Mouse (Mus musculus) heart, embryonic 13.5 days (tissue): ENCODE measurements around the gene Ppfibp2. TPM values are rescaled to one million over a fixed set of nuclear protein-coding genes. Genes with fewer than 3 reads are reported as not detected.

Experiments used
- ATAC-seq: fragments of 200-750 bp; cut with Nextera tagmentation; 2 replicates; pipeline ENCODE4 v1.8.0; 2017; ENCODE audit warnings: moderate TSS enrichment; ENCODE audit not compliant: insufficient number of reproducible peaks, low FRiP score, low TSS enrichment; ENCODE audit errors: extremely low read depth
- H3K27ac ChIP-seq: fragments of 300-500 bp; sonication (generic); replicated peaks from 2 replicates; pipeline ENCODE4 v1.5.1; 2015; ENCODE audit warnings: moderate library complexity, mild to moderate bottlenecking, inconsistent platforms
- H3K27me3 ChIP-seq: fragments of 300-500 bp; sonication (generic); replicated peaks from 2 replicates; pipeline ENCODE4 v1.6.1; 2015; ENCODE audit warnings: mild to moderate bottlenecking, inconsistent platforms
- H3K36me3 ChIP-seq: fragments of 300-500 bp; sonication (generic); 2 replicates; pipeline ENCODE4 v1.6.1; 2015; ENCODE audit warnings: mild to moderate bottlenecking, inconsistent platforms
- H3K4me1 ChIP-seq: fragments of 300-500 bp; sonication (generic); 2 replicates; pipeline ENCODE4 v1.6.1; 2015; ENCODE audit warnings: inconsistent platforms
- H3K4me2 ChIP-seq: fragments of 300-500 bp; sonication (generic); 2 replicates; pipeline ENCODE4 v1.6.1; 2015; ENCODE audit warnings: inconsistent platforms, mild to moderate bottlenecking, moderate library complexity
- H3K4me3 ChIP-seq: fragments of 300-500 bp; sonication (generic); 2 replicates; pipeline ENCODE4 v1.5.1; 2015; ENCODE audit warnings: moderate library complexity, mild to moderate bottlenecking, inconsistent platforms
- H3K9ac ChIP-seq: fragments of 300-500 bp; sonication (generic); 2 replicates; pipeline ENCODE4 v1.6.1; 2015; ENCODE audit warnings: inconsistent platforms, mild to moderate bottlenecking, moderate library complexity
- H3K9me3 ChIP-seq: fragments of 300-500 bp; sonication (generic); 2 replicates; pipeline ENCODE4 v1.6.1; 2016; ENCODE audit warnings: inconsistent platforms
- WGBS: fragments of 180-500 bp; shearing (Covaris S2); methylation state at CpG from one replicate; pipeline ENCODE4 v1.1.7; 2015; ENCODE audit warnings: mixed read lengths; 5-methylcytosine and 5-hydroxymethylcytosine counted together
- polyA plus RNA-seq: library from polyadenylated mRNA; unstranded; fragments of >200 nt; fragmentation: Nextera tagmentation; extraction: Ambion mirVana; gene quantifications from 2 replicates; pipeline ENCODE4 v1.2.1, GENCODE M21; 2015

Ppfibp2 gene
- polyA plus RNA-seq, 1 experiment from 2014 or later: 5.5 TPM

GRCm38 (mm10) chr7:107618028-107618992, 23.3 kb downstream of the Ppfibp2 start:
- H3K9me3 ChIP-seq: no peaks in the 10 kb centered on the region
- H3K27me3 ChIP-seq: no peaks in the 10 kb centered on the region
- no peak for ATAC-seq
- no peak overlapping the region for H3K27ac ChIP-seq
- WGBS: 39% methylated on average over 10 of the region's 11 CpGs
- H3K4me1 ChIP-seq: no peaks in the 10 kb centered on the region
- no peak overlapping the region for H3K4me2 ChIP-seq
- no peak overlapping the region for H3K4me3 ChIP-seq
- H3K36me3 ChIP-seq: no peaks in the 10 kb centered on the region
- H3K9ac ChIP-seq: no peak overlapping the region

GRCm38 (mm10) chr7:107619225-107619624, 24.2 kb downstream of the Ppfibp2 start:
- Histone ChIP-seq H3K4me1 (no peaks in the 10 kb centered on the region), H3K9ac (no peak overlapping the region), H3K27me3 (no peaks in the 10 kb centered on the region), H3K27ac (no peak overlapping the region), H3K4me3 (no peak overlapping the region), H3K36me3 (no peaks in the 10 kb centered on the region), H3K4me2 (no peak overlapping the region), H3K9me3 (no peaks in the 10 kb centered on the region)
- 61% methylated on average over 4 of the region's 4 CpGs for WGBS
- no peak for ATAC-seq

- 68% methylated on average over 3 of the region's 3 CpGs for WGBS
- no peak overlapping the region for H3K9ac ChIP-seq
- no peaks in the 10 kb centered on the region for H3K27me3 ChIP-seq
- H3K36me3 ChIP-seq: no peaks in the 10 kb centered on the region
- no peak overlapping the region for H3K4me3 ChIP-seq
- H3K4me2 ChIP-seq: no peak overlapping the region
- no peak for ATAC-seq
- no peaks in the 10 kb centered on the region for H3K9me3 ChIP-seq
- no peak overlapping the region for H3K27ac ChIP-seq
- H3K4me1 ChIP-seq: no peaks in the 10 kb centered on the region
Measured at GRCm38 (mm10) chr7:107620137-107620536, 25.1 kb downstream of the Ppfibp2 start.

GRCm38 (mm10) chr7:107624432-107624831, 29.4 kb downstream of the Ppfibp2 start:
- ATAC-seq: no peak
- Histone ChIP-seq H3K36me3 (no peaks in the 10 kb centered on the region), H3K27me3 (no peaks in the 10 kb centered on the region), H3K9me3 (no peaks in the 10 kb centered on the region), H3K9ac (no peak overlapping the region), H3K27ac (no peak overlapping the region), H3K4me3 (no peak overlapping the region), H3K4me1 (no peaks in the 10 kb centered on the region), H3K4me2 (no peak overlapping the region)
- 32% methylated on average over 3 of the region's 3 CpGs for WGBS

- Histone ChIP-seq H3K9me3 (no peaks in the 10 kb centered on the region), H3K9ac (no peak within 1 kb of the TSS), H3K4me1 (no peaks in the 10 kb centered on the region), H3K4me3 (no peak within 1 kb of the TSS), H3K4me2 (no peak within 1 kb of the TSS), H3K36me3 (no peaks in the 10 kb centered on the region), H3K27me3 (no peaks in the 10 kb centered on the region), H3K27ac (no peak within 1 kb of the TSS)
- ATAC-seq: no peak
- WGBS: 74% methylated on average over 2 of the region's 2 CpGs
Measured at GRCm38 (mm10) chr7:107625061-107625460, 30.1 kb downstream of the Ppfibp2 start, which contains the start of gene 5330417H12Rik. TSS of gene 5330417H12Rik (minus strand) at chr7:107625161.

- no peak overlapping the region for H3K9ac ChIP-seq
- H3K9me3 ChIP-seq: no peaks in the 10 kb centered on the region
- no peaks in the 10 kb centered on the region for H3K4me1 ChIP-seq
- ATAC-seq: no peak
- 71% methylated on average over 6 of the region's 6 CpGs for WGBS
- H3K4me3 ChIP-seq: no peak overlapping the region
- H3K27me3 ChIP-seq: no peaks in the 10 kb centered on the region
- H3K27ac ChIP-seq: no peak overlapping the region
- H3K4me2 ChIP-seq: no peak overlapping the region
- H3K36me3 ChIP-seq: no peaks in the 10 kb centered on the region
Measured at GRCm38 (mm10) chr7:107625781-107626180, 30.8 kb downstream of the Ppfibp2 start.

GRCm38 (mm10) chr7:107628383-107628782, 33.4 kb downstream of the Ppfibp2 start:
- Histone ChIP-seq H3K27ac (no peak overlapping the region), H3K4me1 (no peaks in the 10 kb centered on the region), H3K9me3 (no peaks in the 10 kb centered on the region), H3K4me2 (no peak overlapping the region), H3K4me3 (no peak overlapping the region), H3K36me3 (no peaks in the 10 kb centered on the region), H3K27me3 (no peaks in the 10 kb centered on the region), H3K9ac (no peak overlapping the region)
- ATAC-seq: no peak

GRCm38 (mm10) chr7:107633201-107633600, 38.2 kb downstream of the Ppfibp2 start:
- H3K4me3 ChIP-seq: no peak overlapping the region
- H3K9me3 ChIP-seq: no peaks in the 10 kb centered on the region
- no peak for ATAC-seq
- no peak overlapping the region for H3K27ac ChIP-seq
- H3K4me1 ChIP-seq: no peaks in the 10 kb centered on the region
- H3K4me2 ChIP-seq: no peak overlapping the region
- 80% methylated on average over 4 of the region's 4 CpGs for WGBS
- no peaks in the 10 kb centered on the region for H3K36me3 ChIP-seq
- no peak overlapping the region for H3K9ac ChIP-seq
- H3K27me3 ChIP-seq: no peaks in the 10 kb centered on the region

GRCm38 (mm10) chr7:107637398-107637797, 42.4 kb downstream of the Ppfibp2 start:
- WGBS: 78% methylated on average over 7 of the region's 7 CpGs
- Histone ChIP-seq H3K27me3 (no peaks in the 10 kb centered on the region), H3K4me1 (no peaks in the 10 kb centered on the region), H3K4me2 (no peak overlapping the region), H3K4me3 (no peak overlapping the region), H3K9ac (no peak overlapping the region), H3K27ac (no peak overlapping the region), H3K36me3 (no peaks in the 10 kb centered on the region), H3K9me3 (no peaks in the 10 kb centered on the region)
- no peak for ATAC-seq

GRCm38 (mm10) chr7:107638026-107638425, 43.0 kb downstream of the Ppfibp2 start:
- ATAC-seq: no peak
- H3K27me3 ChIP-seq: no peaks in the 10 kb centered on the region
- H3K4me1 ChIP-seq: 0 out of 2 replicates have a peak, but pooled peaks cover 3% of the 10 kb centered on the region
- no peak overlapping the region for H3K27ac ChIP-seq
- no peak overlapping the region for H3K4me3 ChIP-seq
- no peak overlapping the region for H3K4me2 ChIP-seq
- 64% methylated on average over 5 of the region's 5 CpGs for WGBS
- no peaks in the 10 kb centered on the region for H3K36me3 ChIP-seq
- H3K9me3 ChIP-seq: no peaks in the 10 kb centered on the region
- H3K9ac ChIP-seq: no peak overlapping the region

GRCm38 (mm10) chr7:107642586-107643275, 47.7 kb downstream of the Ppfibp2 start:
- no peak for ATAC-seq
- H3K27me3 ChIP-seq: no peaks in the 10 kb centered on the region
- H3K9ac ChIP-seq: no peak overlapping the region
- WGBS: 59% methylated on average over 7 of the region's 7 CpGs
- peaks cover 3% of the 10 kb centered on the region for H3K9me3 ChIP-seq
- H3K4me2 ChIP-seq: no peak overlapping the region
- 0 out of 2 replicates have a peak, but pooled peaks cover 3% of the 10 kb centered on the region for H3K4me1 ChIP-seq
- H3K36me3 ChIP-seq: no peaks in the 10 kb centered on the region
- H3K27ac ChIP-seq: no peak overlapping the region
- H3K4me3 ChIP-seq: no peak overlapping the region
